Mouse (Mus musculus) frontal cortex, postnatal 25 days (tissue): ENCODE measurements around the gene Macrod1.

Experiments
- DNase-seq, 2 experiments: peaks; one replicate each; pipeline ENCODE4 v3.0.0; 2022; ENCODE audit warnings: low spot score in 2 of 2

Gene Macrod1

DNA sequence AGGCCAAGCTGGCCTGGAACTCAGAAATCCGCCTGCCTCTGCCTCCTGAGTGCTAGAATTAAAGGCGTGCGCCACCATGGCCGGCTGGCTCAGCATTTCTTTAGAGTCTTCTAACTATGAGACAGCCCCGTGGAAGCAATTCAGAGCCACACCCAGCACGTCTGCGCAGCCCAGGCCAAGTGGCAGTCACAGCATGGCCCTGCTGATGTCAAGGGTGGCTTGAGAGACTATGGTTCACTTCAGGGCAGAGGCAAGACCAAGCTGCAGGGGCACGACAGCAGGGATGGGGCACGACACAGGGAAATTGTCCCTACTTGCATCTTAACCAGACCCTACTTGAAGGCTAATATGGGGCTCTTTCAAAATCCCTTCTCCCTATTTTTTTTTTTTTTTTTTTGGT lies 178.9 kb downstream of the Macrod1 start:
- DNase-seq, result no peak

DNA sequence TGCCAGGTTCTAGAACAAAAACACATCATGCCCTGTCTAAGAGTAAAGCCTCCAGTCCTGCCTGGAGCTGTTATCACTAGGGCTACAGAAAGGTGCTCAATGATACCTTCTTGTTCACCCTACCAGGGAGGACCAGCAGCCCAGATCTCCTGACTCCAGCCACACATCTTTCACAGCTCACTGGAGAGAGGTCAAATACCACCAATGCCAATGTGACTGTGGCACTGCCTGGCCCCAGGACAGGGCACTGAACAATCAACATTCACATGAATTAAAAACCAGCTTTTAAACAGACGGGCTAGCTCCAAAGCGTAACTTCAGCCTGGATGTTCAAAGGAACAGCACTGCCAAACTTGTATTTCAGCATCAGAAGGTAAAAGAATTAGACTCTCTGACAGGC lies 179.4 kb downstream of the Macrod1 start:
- no peak for DNase-seq

DNA sequence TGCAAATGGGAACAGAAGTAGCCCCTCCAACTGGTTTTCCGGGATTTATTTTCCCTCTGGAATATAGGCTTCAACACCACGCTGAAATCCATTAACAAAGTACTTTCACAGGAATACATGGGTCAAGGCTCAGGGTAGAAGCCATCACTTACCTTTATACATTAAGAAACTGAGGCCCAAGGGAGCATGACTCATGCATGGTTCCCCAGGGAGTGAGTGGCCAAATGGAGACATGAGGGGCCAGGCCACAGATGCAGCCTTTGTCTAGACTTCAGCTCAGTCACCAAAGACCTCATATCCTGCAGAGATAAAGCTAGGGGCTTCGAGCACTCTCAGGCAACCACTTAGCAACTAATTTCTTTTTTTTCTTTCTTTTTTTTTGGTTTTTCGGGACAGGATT lies 180.1 kb downstream of the Macrod1 start:
- DNase-seq, result no peak

DNA sequence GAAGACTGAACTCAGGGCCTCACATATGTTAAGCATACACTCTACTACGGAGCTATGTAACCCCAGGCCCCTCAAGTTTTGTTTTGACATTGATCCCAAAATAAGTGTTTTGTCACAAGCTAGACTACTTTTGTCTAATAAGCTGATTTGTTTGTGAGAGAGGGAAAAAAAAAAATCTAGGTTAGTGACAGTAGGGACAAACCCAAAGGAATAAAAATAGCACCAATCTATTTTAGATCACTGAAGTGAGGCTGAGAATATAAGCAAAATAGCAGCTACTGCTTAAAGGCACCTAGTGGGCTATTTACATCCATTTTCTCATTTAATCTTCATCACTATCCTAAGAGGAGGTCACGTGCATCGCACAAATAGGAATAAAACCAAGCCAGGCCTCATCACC lies 183.0 kb downstream of the Macrod1 start:
- no peak for DNase-seq

DNA sequence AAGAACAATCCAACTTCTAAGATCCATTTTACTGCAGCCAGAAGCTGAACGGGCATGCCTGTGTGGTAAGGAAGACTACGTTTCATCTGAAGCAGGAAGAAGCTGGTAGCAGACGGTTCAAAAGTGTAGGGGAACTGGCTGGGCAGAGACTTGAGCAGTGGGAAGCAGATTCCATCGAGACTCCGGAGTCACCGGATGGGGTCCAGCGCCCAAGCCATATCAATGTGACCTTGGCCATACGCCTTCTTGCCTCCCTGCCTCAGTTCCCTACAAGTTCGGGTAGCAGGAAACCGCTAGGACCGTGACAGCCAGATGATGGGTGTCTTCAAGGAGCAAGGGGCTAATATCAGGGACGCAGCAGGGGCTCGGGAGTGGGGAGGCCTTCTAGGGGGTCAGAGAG lies 183.7 kb downstream of the Macrod1 start:
- no peak for DNase-seq

DNA sequence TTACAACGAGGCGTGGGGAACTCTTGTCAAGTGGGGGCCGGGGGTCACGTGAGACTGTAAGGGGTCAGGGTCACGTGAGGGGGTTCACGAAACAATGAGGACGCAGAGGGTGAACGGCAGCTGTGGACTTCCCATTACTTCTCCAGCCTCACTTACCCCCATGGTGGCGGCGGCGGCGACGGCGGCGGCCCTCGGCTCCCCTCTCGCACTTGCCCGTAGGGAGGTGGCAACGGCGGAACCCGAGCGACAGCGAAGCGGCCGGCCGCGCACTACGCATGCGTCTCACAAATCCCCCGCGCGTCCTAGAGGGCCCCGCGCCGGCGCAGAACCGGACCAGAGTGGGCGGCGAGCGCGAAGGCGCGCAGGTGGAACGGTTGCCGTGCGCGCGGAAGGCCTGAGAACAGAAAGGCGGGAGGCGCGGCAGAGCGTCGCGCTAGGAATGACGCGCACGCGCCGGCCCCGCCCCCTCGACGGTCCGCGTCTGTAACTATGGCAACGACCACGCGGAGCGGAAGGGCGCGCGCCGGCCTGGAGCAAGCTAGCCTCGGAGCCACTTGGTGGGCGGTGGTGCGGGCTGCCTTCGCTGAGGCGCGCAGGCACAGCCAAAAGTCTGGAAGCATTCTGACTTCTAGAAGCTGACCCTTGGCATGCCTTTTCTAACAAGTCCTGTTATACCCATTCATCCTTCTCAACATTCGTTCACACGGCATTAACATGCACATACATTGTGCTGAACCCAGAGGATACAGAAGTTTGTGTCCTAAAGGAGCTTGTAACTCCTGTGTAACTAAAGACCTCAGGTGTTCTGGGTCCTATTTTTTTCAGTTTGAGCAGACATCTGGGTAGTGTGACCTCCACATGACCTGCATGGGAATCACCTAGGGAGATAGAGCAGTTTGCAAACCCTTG lies 184.4 kb downstream of the Macrod1 start, which contains the start of gene Naa40:
TSS of gene Naa40 (minus strand) at position 402 of the 909 bp plus-strand sequence.
- DNase-seq, result peak; percentile 83 to 87

DNA sequence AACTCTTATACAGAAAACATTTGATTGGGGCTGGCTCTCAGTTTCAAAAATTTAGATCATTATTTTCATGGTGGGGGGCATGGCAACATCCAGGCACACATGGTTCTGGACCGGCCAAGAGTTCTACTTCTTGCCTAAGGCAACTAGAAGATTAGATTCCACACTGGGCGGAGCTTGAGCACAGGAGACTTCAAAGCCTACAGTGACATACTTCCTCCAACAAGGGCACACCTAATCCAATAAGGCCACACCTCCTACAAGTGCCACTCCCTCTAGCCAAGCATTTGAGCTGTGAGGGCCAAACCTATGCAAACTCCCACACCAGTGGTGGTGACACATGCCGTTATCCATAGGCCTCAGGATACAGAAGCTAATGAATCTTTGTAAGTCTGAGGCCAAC lies 189.4 kb downstream of the Macrod1 start:
- DNase-seq, result no peak
